Mouse (Mus musculus): Measurements from ENCODE around the gene Ier3.

GRCm38 (mm10) chr17:35803020-35803419 lies 18.5 kb upstream of the Ier3 start:
- TF ChIP-seq CTCF (IDR thresholded peaks at IDR 0.05; ENCODE audit: extremely low read depth, insufficient read length, insufficient replicate concordance, low read depth, low read length), result no peak
- TF ChIP-seq POLR2A (IDR thresholded peaks at IDR 0.05; ENCODE audit: low read depth, low read length), result no peak
